Mouse (Mus musculus) limb, embryonic 13.5 days (tissue): ENCODE measurements around the gene Cenpi. TPM values are rescaled to one million over a fixed set of nuclear protein-coding genes. Genes with fewer than 3 reads are reported as not detected.
"Not testable (repeated sequence)": the region's sequence is repeated elsewhere in the genome, so short reads cannot be mapped to it uniquely, and the experiment has no call there.

ENCODE experiments used
- ATAC-seq: fragments of 200-750 bp; cut with Nextera tagmentation; 2 replicates; pipeline ENCODE4 v1.8.0; 2017; ENCODE audit warnings: low read depth, moderate number of reproducible peaks, moderate TSS enrichment; ENCODE audit not compliant: low FRiP score
- H3K27ac ChIP-seq: fragments of 300-500 bp; sonication (generic); 2 replicates; pipeline ENCODE4 v1.5.1; 2015; ENCODE audit warnings: inconsistent platforms, mild to moderate bottlenecking, moderate library complexity
- H3K27me3 ChIP-seq: fragments of 300-500 bp; sonication (generic); 2 replicates; pipeline ENCODE4 v1.6.1; 2015; ENCODE audit warnings: mild to moderate bottlenecking, inconsistent platforms
- H3K36me3 ChIP-seq: fragments of 300-500 bp; sonication (generic); 2 replicates; pipeline ENCODE4 v1.6.1; 2015; ENCODE audit warnings: inconsistent platforms, mild to moderate bottlenecking, moderate library complexity
- H3K4me1 ChIP-seq: fragments of 300-500 bp; sonication (generic); 2 replicates; pipeline ENCODE4 v1.6.1; 2015; ENCODE audit warnings: inconsistent platforms
- H3K4me2 ChIP-seq: fragments of 300-500 bp; sonication (generic); replicated peaks from 2 replicates; pipeline ENCODE4 v1.6.1; 2015; ENCODE audit warnings: inconsistent platforms, mild to moderate bottlenecking, moderate library complexity
- H3K4me3 ChIP-seq: fragments of 300-500 bp; sonication (generic); 2 replicates; pipeline ENCODE4 v1.5.1; 2015; ENCODE audit warnings: moderate library complexity, mild to moderate bottlenecking, inconsistent platforms
- H3K9ac ChIP-seq: fragments of 300-500 bp; sonication (generic); 2 replicates; pipeline ENCODE4 v1.6.1; 2015; ENCODE audit warnings: mild to moderate bottlenecking, inconsistent platforms
- H3K9me3 ChIP-seq: fragments of 300-500 bp; sonication (generic); 2 replicates; pipeline ENCODE4 v1.6.1; 2016; ENCODE audit warnings: inconsistent platforms
- WGBS: fragments of 180-500 bp; shearing (Covaris S2); methylation state at CpG from one replicate; pipeline ENCODE4 v1.1.7; 2015; 5-methylcytosine and 5-hydroxymethylcytosine counted together
- polyA plus RNA-seq: library from polyadenylated mRNA; unstranded; fragments of >200 nt; fragmentation: Nextera tagmentation; extraction: Ambion mirVana; gene quantifications from 2 replicates; pipeline ENCODE4 v1.2.1, GENCODE M21; 2015

Gene Cenpi
- polyA plus RNA-seq, 1 experiment from 2014 or later: 28.6 TPM

DNA sequence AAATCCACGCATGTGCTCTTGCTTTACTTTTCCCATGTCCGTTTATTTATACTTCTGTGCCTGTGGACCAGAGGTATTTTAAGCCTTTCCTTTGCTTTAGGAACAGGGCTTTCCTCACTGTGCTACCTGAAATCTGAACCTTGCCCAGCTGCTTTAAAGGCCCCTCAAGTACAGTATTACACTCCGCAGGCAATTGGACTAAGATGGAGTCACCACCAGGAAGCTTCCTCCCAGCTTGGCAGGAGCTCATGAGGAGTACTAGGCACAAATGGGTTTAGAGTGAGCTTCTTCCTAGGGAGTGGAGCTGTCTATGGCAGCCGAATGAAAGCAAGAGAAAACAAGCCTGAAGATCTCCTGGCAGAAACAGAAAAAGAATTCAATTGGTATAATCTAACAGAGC, 10.7 kb upstream of the Cenpi start:
- 29% methylated on average over 4 of the region's 4 CpGs for WGBS
- H3K9me3 ChIP-seq: no peaks in the 10 kb centered on the region
- H3K9ac ChIP-seq: no peak overlapping the region
- peak overlapping the region; percentile 66 for H3K4me2 ChIP-seq
- peak overlapping the region; percentile 51 for H3K4me3 ChIP-seq
- H3K4me1 ChIP-seq: no peaks in the 10 kb centered on the region
- 0 out of 2 replicates have a peak, but pooled peaks have one; percentile 34 for ATAC-seq
- H3K27ac ChIP-seq: no peak overlapping the region
- no peaks in the 10 kb centered on the region for H3K36me3 ChIP-seq
- peaks cover 43% of the 10 kb centered on the region for H3K27me3 ChIP-seq

DNA sequence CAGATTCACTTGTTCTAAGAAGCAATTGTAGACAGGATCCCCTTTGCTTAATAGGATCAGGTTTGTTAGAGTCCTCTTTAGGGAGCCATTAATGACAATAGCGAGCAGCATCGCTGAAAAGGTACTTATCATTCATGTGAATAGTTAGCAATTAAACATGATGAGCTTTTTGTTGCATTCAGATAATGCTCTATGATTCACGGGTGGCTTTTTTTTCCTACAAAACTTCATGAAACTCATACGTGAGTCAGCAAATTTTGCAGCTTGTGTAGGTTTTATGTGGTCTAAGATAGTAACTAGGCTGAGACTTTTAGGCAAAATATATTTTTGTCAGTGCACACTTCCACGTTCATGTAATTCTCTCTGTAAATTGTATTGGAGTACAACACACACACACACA, 7.7 kb upstream of the Cenpi start:
- no peaks in the 10 kb centered on the region for H3K9me3 ChIP-seq
- 72% methylated on average over 5 of the region's 5 CpGs for WGBS

DNA sequence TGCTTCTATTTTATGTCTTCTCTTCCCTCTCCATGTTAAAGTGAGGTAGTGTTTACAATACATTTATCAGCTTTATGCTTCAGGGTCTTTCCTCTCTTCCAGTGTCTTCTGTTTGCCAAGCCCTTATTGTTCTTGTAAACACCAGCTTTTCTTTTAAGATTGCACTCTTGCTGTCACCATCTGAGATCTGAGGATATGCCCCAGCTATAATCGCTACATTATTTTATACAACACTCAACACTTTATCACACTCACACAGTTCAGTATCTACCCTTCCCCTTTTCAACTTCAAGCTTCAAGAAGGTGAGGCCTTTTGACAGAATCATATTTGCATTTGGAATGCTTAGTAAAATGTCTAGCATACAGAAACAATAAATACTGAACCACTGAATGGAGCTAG, 4.6 kb upstream of the Cenpi start:
- Histone ChIP-seq H3K4me3 (no peak overlapping the region), H3K36me3 (no peaks in the 10 kb centered on the region), H3K27me3 (peaks cover 4% of the 10 kb centered on the region; the same call in 1 of the 2 replicates), H3K4me2 (no peak overlapping the region), H3K9me3 (no peaks in the 10 kb centered on the region), H3K27ac (no peak overlapping the region), H3K4me1 (no peaks in the 10 kb centered on the region), H3K9ac (no peak overlapping the region)
- no peak for ATAC-seq
- WGBS: 86% methylated on average over 1 of the region's 1 CpGs

More for the DNA sequence above, 7.7 kb upstream of the Cenpi start:
- Histone ChIP-seq H3K9ac (no peak overlapping the region), H3K4me2 (no peak overlapping the region), H3K4me3 (no peak overlapping the region), H3K27me3 (peaks cover 25% of the 10 kb centered on the region; the same call in 1 of the 2 replicates), H3K36me3 (no peaks in the 10 kb centered on the region), H3K4me1 (no peaks in the 10 kb centered on the region), H3K27ac (no peak overlapping the region)
- no peak for ATAC-seq

GRCm38 (mm10) chrX:134308275-134308634, 371 bp downstream of the Cenpi start:
- Histone ChIP-seq H3K27ac (no peak overlapping the region), H3K4me2 (peak overlapping the region; percentile 60), H3K27me3 (no peaks in the 10 kb centered on the region; the same call in 1 of the 2 replicates), H3K4me3 (peak overlapping the region; percentile 47), H3K9me3 (no peaks in the 10 kb centered on the region), H3K9ac (peak overlapping the region; percentile 43; the same call in 1 of the 2 replicates), H3K4me1 (peaks cover 8% of the 10 kb centered on the region), H3K36me3 (no peaks in the 10 kb centered on the region; the same call in 1 of the 2 replicates)
- peak; percentile 77 for ATAC-seq
- WGBS: 20% methylated on average over 9 of the region's 9 CpGs

DNA sequence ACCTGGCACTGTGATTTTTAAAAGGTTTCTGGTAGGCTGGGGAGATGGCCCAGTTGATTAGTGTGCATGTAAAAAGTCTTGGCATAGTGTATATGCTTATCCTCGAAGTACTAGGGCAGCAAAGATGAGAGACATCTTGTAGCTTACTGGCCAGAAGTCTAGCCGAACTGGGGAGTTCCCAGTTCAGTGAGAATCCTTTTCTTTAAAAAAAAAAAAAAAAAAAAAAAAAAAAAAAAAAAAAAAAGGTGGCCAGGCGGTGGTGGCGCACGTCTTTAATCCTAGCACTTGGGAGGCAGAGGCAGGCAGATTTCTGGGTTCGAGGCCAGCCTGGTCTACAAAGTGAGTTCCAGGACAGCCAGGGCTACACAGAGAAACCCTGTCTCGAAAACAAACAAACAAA, 3.3 kb downstream of the Cenpi start:
- not testable (repeated sequence) for H3K4me1 ChIP-seq, H3K36me3 ChIP-seq, H3K4me2 ChIP-seq, H3K27me3 ChIP-seq, H3K4me3 ChIP-seq, H3K27ac ChIP-seq, H3K9me3 ChIP-seq, ATAC-seq, H3K9ac ChIP-seq
- WGBS: 79% methylated on average over 4 of the region's 7 CpGs

- Histone ChIP-seq H3K9me3 (no peaks in the 10 kb centered on the region), H3K27me3 (no peaks in the 10 kb centered on the region), H3K9ac (no peak overlapping the region)
These were observed 11.5 kb downstream of the Cenpi start for GRCm38 (mm10) chrX:134319153-134319932.

DNA sequence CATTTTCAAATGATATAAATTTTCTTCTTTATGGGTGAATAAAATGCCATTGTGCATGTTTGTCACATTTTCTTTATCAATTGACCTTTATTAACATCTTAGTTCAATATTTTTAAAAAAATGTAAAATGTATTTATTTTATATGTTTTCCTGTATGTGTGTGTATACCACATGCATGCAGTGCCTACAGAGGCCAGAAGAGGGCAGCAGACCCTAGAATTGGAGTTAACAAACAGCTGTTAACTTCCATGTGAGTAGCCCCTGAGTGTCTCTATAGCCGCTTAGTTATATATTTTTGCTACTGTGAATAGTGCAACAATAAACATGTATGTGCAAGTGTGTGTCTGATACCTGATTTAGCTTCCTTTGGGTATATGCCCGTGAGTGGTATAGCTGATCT, 25.4 kb downstream of the Cenpi start:
- no peak for ATAC-seq
- 92% methylated on average over 2 of the region's 2 CpGs for WGBS
- H3K4me1 ChIP-seq: no peaks in the 10 kb centered on the region
- H3K4me3 ChIP-seq: no peak overlapping the region
- H3K36me3 ChIP-seq: peaks cover 10% of the 10 kb centered on the region
- H3K27me3 ChIP-seq: no peaks in the 10 kb centered on the region
- H3K9me3 ChIP-seq: no peaks in the 10 kb centered on the region
- H3K9ac ChIP-seq: no peak overlapping the region
- no peak overlapping the region for H3K27ac ChIP-seq
- no peak overlapping the region for H3K4me2 ChIP-seq

More at GRCm38 (mm10) chrX:134319153-134319932, 11.5 kb downstream of the Cenpi start:
- no peak overlapping the region for H3K4me3 ChIP-seq
- H3K36me3 ChIP-seq: no peaks in the 10 kb centered on the region; the same call in 1 of the 2 replicates
- H3K4me1 ChIP-seq: no peaks in the 10 kb centered on the region
- no peak overlapping the region for H3K27ac ChIP-seq
- WGBS: 81% methylated on average over 2 of the region's 2 CpGs
- ATAC-seq: no peak
- H3K4me2 ChIP-seq: no peak overlapping the region

- H3K9me3 ChIP-seq: no peaks in the 10 kb centered on the region
- H3K9ac ChIP-seq: no peak overlapping the region
- H3K36me3 ChIP-seq: peaks cover 16% of the 10 kb centered on the region; the same call in 1 of the 2 replicates
- no peak for ATAC-seq
- WGBS: 79% methylated on average over 2 of the region's 2 CpGs
- H3K27ac ChIP-seq: no peak overlapping the region
- 0 out of 2 replicates have a peak, but pooled peaks cover 4% of the 10 kb centered on the region for H3K27me3 ChIP-seq
- no peak overlapping the region for H3K4me3 ChIP-seq
- no peaks in the 10 kb centered on the region for H3K4me1 ChIP-seq
- no peak overlapping the region for H3K4me2 ChIP-seq
These were observed 34.9 kb downstream of the Cenpi start for GRCm38 (mm10) chrX:134342735-134343134.

DNA sequence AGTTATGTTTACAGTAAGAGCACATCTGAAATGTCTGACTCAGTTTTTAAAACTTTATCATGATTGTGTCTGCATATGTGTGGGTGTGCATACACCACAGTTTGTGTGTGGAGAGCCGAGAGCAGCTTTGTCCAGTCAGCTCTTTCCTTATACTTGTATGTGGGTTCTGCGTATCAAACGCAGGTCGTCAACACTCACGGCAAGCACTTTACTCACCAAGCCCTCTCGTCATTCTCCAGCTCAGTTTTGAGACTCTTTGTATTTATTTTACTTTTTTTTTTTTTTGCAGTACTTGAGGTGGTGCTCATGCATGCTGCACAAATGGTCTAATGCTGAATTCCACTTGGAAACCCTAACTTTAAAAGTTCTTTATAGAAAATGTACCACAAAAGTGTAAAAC, 42.3 kb downstream of the Cenpi start:
- ATAC-seq: no peak
- no peak overlapping the region for H3K4me2 ChIP-seq

GRCm38 (mm10) chrX:134353848-134354247, 46.0 kb downstream of the Cenpi start:
- no peak overlapping the region for H3K27ac ChIP-seq
- H3K4me2 ChIP-seq: no peak overlapping the region
- no peak overlapping the region for H3K9ac ChIP-seq
- no peaks in the 10 kb centered on the region for H3K27me3 ChIP-seq
- no peaks in the 10 kb centered on the region for H3K4me1 ChIP-seq
- no peak overlapping the region for H3K4me3 ChIP-seq
- no peaks in the 10 kb centered on the region for H3K9me3 ChIP-seq
- no peak for ATAC-seq
- 0 out of 2 replicates have a peak, but pooled peaks cover 3% of the 10 kb centered on the region for H3K36me3 ChIP-seq

More for the DNA sequence above, 42.3 kb downstream of the Cenpi start:
- H3K27me3 ChIP-seq: no peaks in the 10 kb centered on the region
- no peaks in the 10 kb centered on the region for H3K9me3 ChIP-seq
- no peaks in the 10 kb centered on the region for H3K4me1 ChIP-seq
- 95% methylated on average over 6 of the region's 6 CpGs for WGBS
- no peak overlapping the region for H3K4me3 ChIP-seq
- H3K9ac ChIP-seq: no peak overlapping the region
- H3K36me3 ChIP-seq: 0 out of 2 replicates have a peak, but pooled peaks cover 7% of the 10 kb centered on the region
- H3K27ac ChIP-seq: no peak overlapping the region

- H3K27ac ChIP-seq: no peak overlapping the region
- peaks cover 8% of the 10 kb centered on the region; the same call in 1 of the 2 replicates for H3K36me3 ChIP-seq
- H3K4me2 ChIP-seq: no peak overlapping the region
- H3K9ac ChIP-seq: no peak overlapping the region
- H3K9me3 ChIP-seq: no peaks in the 10 kb centered on the region
- no peaks in the 10 kb centered on the region for H3K27me3 ChIP-seq
- ATAC-seq: no peak
- no peaks in the 10 kb centered on the region for H3K4me1 ChIP-seq
- no peak overlapping the region for H3K4me3 ChIP-seq
- 77% methylated on average over 4 of the region's 4 CpGs for WGBS
These were observed 51.5 kb downstream of the Cenpi start for GRCm38 (mm10) chrX:134359336-134359735.

GRCm38 (mm10) chrX:134362156-134362555, 54.3 kb downstream of the Cenpi start:
- 94% methylated on average over 4 of the region's 4 CpGs for WGBS
- Histone ChIP-seq H3K9me3 (no peaks in the 10 kb centered on the region), H3K9ac (no peak overlapping the region), H3K4me1 (no peaks in the 10 kb centered on the region), H3K27me3 (no peaks in the 10 kb centered on the region), H3K36me3 (peaks cover 8% of the 10 kb centered on the region; the same call in 1 of the 2 replicates), H3K4me2 (no peak overlapping the region), H3K4me3 (no peak overlapping the region), H3K27ac (no peak overlapping the region)
- no peak for ATAC-seq
